Mouse (Mus musculus): ENCODE results near the gene Olfr1303. TPM values are rescaled to one million over a fixed set of nuclear protein-coding genes. Genes with fewer than 3 reads are reported as not detected.

Gene Olfr1303
- polyA plus RNA-seq (2015; fragmentation: Nextera tagmentation; extraction: Ambion mirVana), result not detected in 2 replicates

DNA sequence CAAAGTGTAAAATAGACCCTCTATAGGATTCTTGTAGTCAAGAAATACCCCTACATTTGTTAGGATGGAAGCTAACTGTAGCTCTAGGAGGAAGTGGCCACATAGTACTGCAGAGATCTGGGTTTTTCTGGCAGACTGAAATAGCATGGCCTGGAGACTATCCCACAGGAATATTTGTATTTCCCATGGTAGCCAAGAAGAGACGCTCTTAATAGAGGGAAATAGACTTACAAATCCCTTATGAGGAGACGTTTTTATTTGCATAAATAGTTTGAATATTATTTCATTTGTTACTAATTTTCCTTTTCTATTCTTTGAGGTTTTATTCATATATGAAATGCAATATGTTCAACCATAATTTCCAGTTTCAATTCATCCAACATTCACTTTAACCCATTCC, at the start of gene Olfr1303:
Gene Olfr1303 (minus strand): TSS at position 101 of the 400 bp plus-strand sequence.
- Histone ChIP-seq H3K4me2 (ENCODE audit: low read depth, low read length) (no peak within 1 kb of the TSS), H3K9me3 (replicated peaks; ENCODE audit: control insufficient read depth, low read length) (no peaks in the 10 kb centered on the region), H3K36me3 (ENCODE audit: control insufficient read depth, insufficient read depth) (no peaks in the 10 kb centered on the region), H3K9ac (ENCODE audit: low read depth, low read length) (no peak within 1 kb of the TSS), H3K4me3 (ENCODE audit: low read depth, low read length) (no peak within 1 kb of the TSS), H3K27me3 (ENCODE audit: control insufficient read depth, insufficient read depth, low read depth, low read length) (no peaks in the 10 kb centered on the region), H3K27ac (ENCODE audit: low read length) (no peak within 1 kb of the TSS), H3K4me1 (ENCODE audit: control insufficient read depth, low read depth, low read length) (no peaks in the 10 kb centered on the region)
- 56% methylated on average over 2 of the region's 2 CpGs for WGBS (ENCODE audit: insufficient replicate concordance)
- no peak for ATAC-seq (ENCODE audit: low read depth)

DNA sequence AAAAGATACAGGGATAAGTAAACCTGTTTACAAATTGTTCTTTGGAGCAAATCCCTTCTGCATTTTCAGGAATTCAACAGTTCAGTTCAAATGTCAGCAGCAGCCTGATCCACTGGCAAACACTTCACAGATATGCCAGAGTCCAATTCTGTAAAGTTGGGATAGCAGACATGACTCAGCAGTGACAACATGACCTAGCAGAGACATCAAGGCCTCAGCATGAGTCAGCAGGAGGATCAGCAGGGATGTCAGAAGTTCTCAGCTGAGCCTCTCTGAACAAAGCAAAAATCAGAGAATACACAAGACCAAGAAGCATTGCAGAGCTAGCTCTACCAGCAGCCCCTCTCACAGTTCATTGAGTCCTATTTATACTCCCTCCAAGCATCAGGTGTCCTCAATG, 7.2 kb downstream of the Olfr1303 start:
- H3K4me1 ChIP-seq (ENCODE audit: control insufficient read depth, low read depth, low read length), result no peaks in the 10 kb centered on the region
- H3K27me3 ChIP-seq (ENCODE audit: control insufficient read depth, insufficient read depth, low read depth, low read length), result no peaks in the 10 kb centered on the region
- H3K36me3 ChIP-seq (ENCODE audit: control insufficient read depth, insufficient read depth), result no peaks in the 10 kb centered on the region
- H3K9ac ChIP-seq (ENCODE audit: low read depth, low read length), result no peak overlapping the region
- H3K4me2 ChIP-seq (ENCODE audit: low read depth, low read length), result no peak overlapping the region
- no peak for ATAC-seq (ENCODE audit: low read depth)
- no peak overlapping the region for H3K27ac ChIP-seq (ENCODE audit: low read length)
- no peak overlapping the region for H3K4me3 ChIP-seq (ENCODE audit: low read depth, low read length)
- no peaks in the 10 kb centered on the region for H3K9me3 ChIP-seq (replicated peaks; ENCODE audit: control insufficient read depth, low read length)

GRCm38 (mm10) chr2:111777129-111777528, 43.0 kb downstream of the Olfr1303 start, which contains the start of gene Olfr1302:
Gene Olfr1302 (plus strand): TSS chr2:111777429.
- H3K4me1 ChIP-seq (ENCODE audit: control insufficient read depth, low read depth, low read length), result no peaks in the 10 kb centered on the region
- H3K9ac ChIP-seq (ENCODE audit: low read depth, low read length), result no peak within 1 kb of the TSS
- WGBS (ENCODE audit: insufficient replicate concordance), result 36% methylated on average over 2 of the region's 2 CpGs
- no peaks in the 10 kb centered on the region for H3K27me3 ChIP-seq (ENCODE audit: control insufficient read depth, insufficient read depth, low read depth, low read length)
- ATAC-seq (ENCODE audit: low read depth), result no peak
- H3K27ac ChIP-seq (ENCODE audit: low read length), result no peak within 1 kb of the TSS
- no peaks in the 10 kb centered on the region for H3K36me3 ChIP-seq (ENCODE audit: control insufficient read depth, insufficient read depth)
- H3K4me3 ChIP-seq (ENCODE audit: low read depth, low read length), result no peak within 1 kb of the TSS
- no peaks in the 10 kb centered on the region; the same call in 1 of the 2 replicates for H3K9me3 ChIP-seq (replicated peaks; ENCODE audit: control insufficient read depth, low read length)
- no peak within 1 kb of the TSS for H3K4me2 ChIP-seq (ENCODE audit: low read depth, low read length)

Other genes starting within 250 kb of the Olfr1303 start
- not detected in 2 replicates for gene Olfr1297, start 193.8 kb downstream of the Olfr1303 start, polyA plus RNA-seq (2015; fragmentation: Nextera tagmentation; extraction: Ambion mirVana)
- not detected in 2 replicates for gene Olfr1298, start 171.1 kb downstream of the Olfr1303 start, polyA plus RNA-seq (2015; fragmentation: Nextera tagmentation; extraction: Ambion mirVana)
- gene Olfr1299, start 158.9 kb downstream of the Olfr1303 start, polyA plus RNA-seq (2015; fragmentation: Nextera tagmentation; extraction: Ambion mirVana), result not detected in 2 replicates
- gene Olfr1301, start 69.3 kb downstream of the Olfr1303 start, polyA plus RNA-seq (2015; fragmentation: Nextera tagmentation; extraction: Ambion mirVana), result not detected in 2 replicates
- not detected in 2 replicates for gene Olfr1302, start 42.9 kb downstream of the Olfr1303 start, polyA plus RNA-seq (2015; fragmentation: Nextera tagmentation; extraction: Ambion mirVana)
- gene Olfr1305, start 56.8 kb upstream of the Olfr1303 start, polyA plus RNA-seq (2015; fragmentation: Nextera tagmentation; extraction: Ambion mirVana), result not detected in 2 replicates
- gene Olfr1306, start 95.9 kb upstream of the Olfr1303 start, polyA plus RNA-seq (2015; fragmentation: Nextera tagmentation; extraction: Ambion mirVana), result not detected in 2 replicates
- gene Olfr1307, start 129.1 kb upstream of the Olfr1303 start, polyA plus RNA-seq (2015; fragmentation: Nextera tagmentation; extraction: Ambion mirVana), result not detected in 2 replicates
- not detected in 2 replicates for gene Olfr1308, start 144.6 kb upstream of the Olfr1303 start, polyA plus RNA-seq (2015; fragmentation: Nextera tagmentation; extraction: Ambion mirVana)
- gene Olfr1309, start 169.9 kb upstream of the Olfr1303 start, polyA plus RNA-seq (2015; fragmentation: Nextera tagmentation; extraction: Ambion mirVana), result not detected in 2 replicates
- not detected in 2 replicates for gene Olfr1310, start 192.4 kb upstream of the Olfr1303 start, polyA plus RNA-seq (2015; fragmentation: Nextera tagmentation; extraction: Ambion mirVana)
- not detected in 2 replicates for gene Olfr1311, start 204.1 kb upstream of the Olfr1303 start, polyA plus RNA-seq (2015; fragmentation: Nextera tagmentation; extraction: Ambion mirVana)
- not detected in 2 replicates for gene Olfr1312, start 229.9 kb upstream of the Olfr1303 start, polyA plus RNA-seq (2015; fragmentation: Nextera tagmentation; extraction: Ambion mirVana)

All from liver, embryonic 16.5 days (tissue).